Mouse (Mus musculus) thymus, adult 2 months (tissue): ENCODE measurements around the gene Pou3f1.

Source experiments
- CTCF ChIP-seq: fragments of 200-500 bp; IDR thresholded peaks from 2 replicates; pipeline ENCODE4 v1.5.1; 2012; ENCODE audit warnings: mild to moderate bottlenecking, control low read depth, low read length, moderate library complexity, borderline replicate concordance; ENCODE audit not compliant: control insufficient read depth, poor library complexity, insufficient read depth; ENCODE audit errors: extremely low read depth
- POLR2A ChIP-seq: fragments of 200-500 bp; IDR thresholded peaks from 2 replicates; pipeline ENCODE4 v1.6.1; 2012; ENCODE audit warnings: mild to moderate bottlenecking, low read length, control low read depth, moderate library complexity; ENCODE audit not compliant: control insufficient read depth, poor library complexity, insufficient read depth; ENCODE audit errors: extremely low read depth

DNA sequence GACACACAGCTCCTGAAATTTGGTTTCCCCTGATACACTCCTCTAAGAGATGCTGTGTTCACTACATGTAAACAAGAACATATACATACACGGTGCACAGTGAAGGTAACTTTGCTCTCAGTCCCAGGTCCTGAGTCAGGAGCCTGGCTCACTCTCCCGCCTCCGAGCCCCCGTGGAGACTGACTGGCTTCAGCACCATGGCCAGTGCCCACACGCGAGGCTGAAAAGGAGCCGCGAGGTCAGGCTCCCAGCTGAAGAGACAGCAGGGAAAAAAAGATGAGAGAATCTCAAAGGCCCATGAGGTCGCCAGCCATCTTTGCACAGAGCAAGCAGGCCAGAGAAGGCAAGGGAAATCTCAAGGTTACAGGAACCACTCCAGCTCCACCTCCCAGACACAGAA, 23.3 kb upstream of the Pou3f1 start:
- TF ChIP-seq CTCF (no peak), POLR2A (no peak)
